Comparison of ENCODE assay signal across 10 mouse cellular contexts in the genomic region with DNA sequence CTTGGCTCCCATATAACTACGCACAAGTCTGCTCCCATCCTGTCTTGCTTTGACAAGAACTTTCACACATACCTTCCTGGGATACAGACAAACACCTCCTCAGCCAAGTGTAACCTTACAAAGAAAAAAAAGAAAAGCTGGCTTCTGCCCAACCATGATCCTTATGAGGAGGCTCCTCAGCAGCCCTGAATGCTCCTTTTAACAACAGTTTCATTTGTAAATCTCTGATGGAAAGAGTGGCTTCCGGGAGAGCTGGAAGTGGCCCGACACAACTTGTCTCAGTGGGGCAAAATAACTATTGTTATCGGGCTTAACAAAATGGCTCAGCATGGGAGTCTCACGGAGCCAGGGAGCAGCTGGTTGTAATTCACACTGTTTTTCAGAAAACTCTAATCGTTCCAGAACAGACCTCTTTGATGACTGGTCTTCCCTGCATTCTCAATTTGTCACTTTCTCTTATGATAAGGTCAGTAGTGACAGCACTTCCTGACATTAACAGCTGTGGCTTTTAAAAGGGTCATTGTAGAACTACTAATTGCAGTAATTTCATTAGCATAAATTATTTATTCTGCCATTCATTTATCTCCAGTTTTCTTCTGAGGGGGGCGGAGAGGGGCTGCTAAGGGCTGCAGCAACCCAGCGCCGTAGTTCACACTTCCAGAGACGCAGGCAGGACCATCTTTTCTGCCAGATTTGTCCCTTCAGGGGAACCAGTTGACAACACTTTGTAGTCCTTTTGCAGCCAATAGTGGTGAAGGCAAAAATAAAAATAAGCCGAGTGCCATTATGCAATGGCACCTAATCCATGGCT.
DNase-seq lines count a peak whose midpoint lies in the region; ATAC-seq and TF ChIP-seq lines count a peak whose summit lies in the region.
"Had no signal": no experiment of that assay in that cellular context is flagged by ENCODE, and none has a peak within 500 bp of the region (broad histone marks: within the 10 kb centered on the region; RNA-seq: fewer than 3 reads in every experiment).

No protein-coding gene starts in this region.

- H3K9me3 ChIP-seq in heart, embryonic 10.5 days = no peaks in the 10 kb centered on the region
- no peaks in the 10 kb centered on the region for H3K9me3 ChIP-seq in stomach, embryonic 14.5 days (ENCODE audit: control insufficient read depth, low read depth, low read length)
- H3K9me3 ChIP-seq in stomach, postnatal 0 days (ENCODE audit: control insufficient read depth, low read length) = no peaks in the 10 kb centered on the region
- H3K9me3 ChIP-seq in liver, embryonic 12.5 days (replicated peaks) = no peaks in the 10 kb centered on the region

- H3K27me3 ChIP-seq in heart, embryonic 10.5 days (ENCODE audit: insufficient read depth, poor library complexity, severe bottlenecking) = peaks cover 23% of the 10 kb centered on the region; the same call in 1 of the 2 replicates
- H3K27me3 ChIP-seq in stomach, embryonic 14.5 days (ENCODE audit: control insufficient read depth, insufficient read depth, low read length) = no peaks in the 10 kb centered on the region
- no peaks in the 10 kb centered on the region for H3K27me3 ChIP-seq in stomach, postnatal 0 days (ENCODE audit: control insufficient read depth, insufficient read depth, low read length)
- H3K27me3 ChIP-seq in liver, embryonic 12.5 days (replicated peaks) = peaks cover 10% of the 10 kb centered on the region; the same call in 1 of the 2 replicates

- H3K4me1 ChIP-seq in heart, embryonic 10.5 days = 0 out of 2 replicates have a peak, but pooled peaks cover 7% of the 10 kb centered on the region
- H3K4me1 ChIP-seq in stomach, embryonic 14.5 days (ENCODE audit: control insufficient read depth, insufficient read depth, low read length) = 0 out of 2 replicates have a peak, but pooled peaks cover 3% of the 10 kb centered on the region
- H3K4me1 ChIP-seq in stomach, postnatal 0 days (replicated peaks; ENCODE audit: control insufficient read depth, insufficient read depth) = no peaks in the 10 kb centered on the region
- peaks cover 9% of the 10 kb centered on the region; the same call in 1 of the 2 replicates for H3K4me1 ChIP-seq in liver, embryonic 12.5 days

- intact Hi-C loops in heart, postnatal 36 days (cut with DNase I) = no loop called here

- no peak for ATAC-seq in stomach, embryonic 14.5 days (ENCODE audit: insufficient number of reproducible peaks, insufficient read depth, low FRiP score, low read depth)
- ATAC-seq in stomach, postnatal 0 days (ENCODE audit: low FRiP score, low TSS enrichment) = no peak
- ATAC-seq in liver, embryonic 12.5 days = peak; percentile 40; the same call in 1 of the 2 replicates

- H3K9ac ChIP-seq in stomach, embryonic 14.5 days (replicated peaks; ENCODE audit: low read depth, low read length) = no peak overlapping the region
- no peak overlapping the region for H3K9ac ChIP-seq in stomach, postnatal 0 days (ENCODE audit: low read length)
- no peak overlapping the region for H3K9ac ChIP-seq in liver, embryonic 12.5 days
- H3K9ac ChIP-seq: liver, embryonic 14.5 days had no signal

- H3K36me3 ChIP-seq in heart, embryonic 10.5 days = no peaks in the 10 kb centered on the region
- H3K36me3 ChIP-seq in stomach, embryonic 14.5 days (ENCODE audit: control insufficient read depth, insufficient read depth, low read length) = no peaks in the 10 kb centered on the region
- no peaks in the 10 kb centered on the region for H3K36me3 ChIP-seq in stomach, postnatal 0 days (ENCODE audit: control insufficient read depth, insufficient read depth, low read length)
- H3K36me3 ChIP-seq in liver, embryonic 12.5 days = no peaks in the 10 kb centered on the region

- TF ChIP-seq EP300 in stomach, postnatal 0 days (optimal IDR thresholded peaks at IDR 0.05) = no peak

- no peak overlapping the region for H3K27ac ChIP-seq in heart, embryonic 10.5 days
- H3K27ac ChIP-seq in stomach, embryonic 14.5 days (ENCODE audit: low read length) = no peak overlapping the region
- no peak overlapping the region for H3K27ac ChIP-seq in stomach, postnatal 0 days (replicated peaks)
- H3K27ac ChIP-seq in liver, embryonic 12.5 days = no peak overlapping the region
- H3K27ac ChIP-seq: liver, embryonic 14.5 days had no signal

- WGBS in heart, embryonic 10.5 days = 2% methylated on average over 11 of the region's 11 CpGs
- 8% methylated on average over 11 of the region's 11 CpGs for WGBS in stomach, embryonic 14.5 days
- WGBS in stomach, postnatal 0 days = 19% methylated on average over 11 of the region's 11 CpGs
- 13% methylated on average over 11 of the region's 11 CpGs for WGBS in liver, embryonic 12.5 days (ENCODE audit: insufficient replicate concordance)

- peak overlapping the region; percentile 17; the same call in 1 of the 2 replicates for H3K4me2 ChIP-seq in stomach, embryonic 14.5 days (replicated peaks; ENCODE audit: low read depth, low read length)
- no peak overlapping the region for H3K4me2 ChIP-seq in stomach, postnatal 0 days (replicated peaks; ENCODE audit: low read depth)
- H3K4me2 ChIP-seq in liver, embryonic 12.5 days = peak overlapping the region; percentile 32

- no peak for TF ChIP-seq CTCF in stomach, postnatal 0 days (IDR thresholded peaks at IDR 0.05; ENCODE audit: low read depth)

- H3K4me3 ChIP-seq in heart, embryonic 10.5 days = peak overlapping the region; percentile 44
- H3K4me3 ChIP-seq in stomach, embryonic 14.5 days (ENCODE audit: low read depth, low read length) = no peak overlapping the region
- H3K4me3 ChIP-seq in stomach, postnatal 0 days (ENCODE audit: low read depth, low read length) = no peak overlapping the region
- no peak overlapping the region for H3K4me3 ChIP-seq in liver, embryonic 12.5 days

- peak; percentile 43 for DNase-seq in heart, embryonic 10.5 days (ENCODE audit: low spot score)
- no peak for DNase-seq in heart, postnatal 36 days
- no peak for DNase-seq in stomach, postnatal 0 days (ENCODE audit: low spot score)
- DNase-seq in telencephalon, adult 2 months (ENCODE audit: low read depth, low spot score) = peak; percentile 6
- no peak for DNase-seq in right cerebral cortex, postnatal 36 days (ENCODE audit: low spot score in 2 of 2)
- no peak for DNase-seq in ovary, postnatal 36 days (ENCODE audit: low spot score)
- DNase-seq: cerebellum, adult 18-20 months had no signal

Comparison
In these comparisons a context has a peak if more than half of its experiments do, and no peak if none do; other contexts are left out.
1. DNase-seq: peak in heart, embryonic 10.5 days (single experiment) and telencephalon, adult 2 months (single experiment); none in heart, postnatal 36 days (0 of 2), stomach, postnatal 0 days (single experiment), right cerebral cortex, postnatal 36 days (0 of 2) and ovary, postnatal 36 days (single experiment).